Mouse (Mus musculus): ENCODE results near the gene Smim12. TPM values are rescaled to one million over a fixed set of nuclear protein-coding genes. Genes with fewer than 3 reads are reported as not detected.

Smim12 gene
- polyA plus RNA-seq, 3 experiments from 2014 or later: 36.7 to 50.5 (median 49.6) TPM

DNA sequence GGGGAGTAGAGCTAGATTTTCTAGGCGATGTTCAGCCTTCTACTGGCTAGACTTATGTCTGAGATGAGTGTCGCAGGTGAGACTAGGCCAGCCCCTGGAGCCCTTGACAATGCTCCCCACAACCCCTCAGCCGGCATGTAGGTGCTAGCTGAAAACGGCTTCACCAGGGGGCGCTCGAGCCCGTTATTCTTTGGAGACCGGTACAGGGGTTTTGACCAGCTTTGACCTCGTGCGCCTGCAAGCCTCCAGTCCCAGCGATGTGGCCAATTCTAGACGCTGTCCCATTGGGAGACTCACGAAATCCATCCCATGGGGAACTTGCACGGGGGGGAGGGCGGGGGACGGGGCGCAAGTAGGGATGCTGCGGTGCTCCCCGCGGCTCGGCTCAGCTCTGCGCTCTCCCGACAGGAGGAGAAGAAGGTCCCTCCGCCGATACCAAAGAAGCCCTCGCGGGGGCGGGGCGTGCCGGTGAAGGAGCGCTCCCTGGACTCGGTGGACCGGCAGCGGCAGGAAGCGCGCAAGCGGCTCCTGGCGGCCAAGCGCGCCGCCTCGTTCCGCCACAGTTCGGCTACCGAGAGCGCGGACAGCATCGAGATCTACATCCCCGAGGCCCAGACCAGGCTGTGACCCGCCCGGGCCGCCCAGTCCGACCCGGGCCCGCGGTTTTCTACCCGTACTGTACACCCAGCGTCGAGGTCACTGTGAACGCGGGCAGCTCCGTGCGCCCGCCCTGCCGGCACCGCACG, 7.7 kb upstream of the Smim12 start:
- peak; percentile 83 for ATAC-seq

DNA sequence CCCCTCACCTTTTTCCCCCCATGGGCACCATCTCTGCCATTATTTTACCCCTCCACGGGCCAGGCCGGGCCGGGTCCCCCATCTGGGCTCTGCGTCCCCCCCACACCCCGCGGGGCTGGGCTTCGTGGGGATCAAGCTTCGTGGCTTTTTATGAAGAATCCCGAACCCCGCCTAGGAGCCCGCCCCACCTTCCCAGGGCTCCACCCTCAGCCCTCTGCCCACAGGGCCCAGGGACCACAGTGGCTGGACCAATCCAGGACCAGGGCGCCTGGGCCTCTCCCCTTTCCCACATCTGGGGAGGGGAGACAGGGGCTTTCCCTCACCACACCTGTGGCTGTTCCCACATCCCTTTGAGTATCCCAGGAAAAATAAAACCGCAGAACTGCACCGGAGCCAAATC, 7.0 kb upstream of the Smim12 start:
- no peak for ATAC-seq

DNA sequence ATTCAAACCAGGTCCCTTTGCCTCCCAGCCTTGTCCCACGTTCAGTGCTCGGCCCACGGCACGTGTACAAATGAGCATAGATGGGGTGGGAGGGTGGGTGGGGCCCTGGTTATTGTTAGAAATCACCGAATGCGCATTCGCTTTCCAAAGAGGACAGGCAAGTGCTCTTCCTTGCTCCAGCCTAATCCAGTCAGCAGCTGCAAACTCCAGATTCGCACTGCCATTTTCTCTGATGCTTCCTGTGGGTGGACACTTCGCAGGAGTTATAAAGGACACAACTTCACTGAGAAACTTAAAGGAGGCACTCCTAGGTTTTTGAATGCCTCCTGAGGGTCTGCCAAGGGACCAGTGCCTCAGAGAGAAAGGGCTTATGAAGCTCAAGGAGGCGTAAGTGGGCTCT, 6.3 kb upstream of the Smim12 start:
- ATAC-seq: no peak

DNA sequence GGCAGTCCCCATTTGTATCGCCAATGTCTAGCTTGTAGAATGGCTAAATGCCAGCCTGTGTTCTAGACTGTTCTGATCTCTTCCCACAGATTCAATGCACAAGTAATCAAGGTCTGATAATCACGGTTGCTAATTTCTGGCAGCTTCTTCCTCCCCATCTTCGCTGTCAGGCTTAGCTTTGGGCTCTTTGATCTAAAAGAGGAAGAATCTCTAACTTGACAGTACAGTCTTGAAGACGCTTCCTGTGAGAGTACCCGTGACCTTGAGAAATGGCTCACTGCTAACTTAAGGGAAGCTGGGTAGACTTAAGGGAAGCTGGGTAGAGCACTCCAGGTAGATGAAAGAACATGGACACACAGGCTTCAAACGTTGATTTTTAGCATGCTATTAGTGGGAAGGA, 888 bp upstream of the Smim12 start:
- peak; percentile 22 for ATAC-seq

DNA sequence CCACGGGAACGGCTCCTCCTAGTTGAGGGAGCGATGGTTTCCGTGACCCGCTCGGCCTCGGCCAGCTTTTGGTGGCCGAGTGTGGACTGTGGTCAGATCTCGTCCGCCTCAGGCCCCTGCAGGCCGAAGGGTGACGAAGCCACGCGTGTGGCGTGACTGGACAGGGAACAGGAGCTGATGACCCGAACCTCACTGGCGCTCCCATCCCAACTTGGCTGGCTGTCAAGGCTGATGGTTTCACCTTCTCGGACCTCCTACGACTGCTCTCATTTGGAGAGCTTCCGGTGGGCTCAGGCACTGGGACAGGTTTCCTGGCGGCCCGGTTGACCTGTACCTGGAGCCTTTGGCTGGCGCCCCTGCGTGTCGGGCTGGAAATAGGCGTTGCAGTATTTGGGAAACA, 369 bp downstream of the Smim12 start:
- peak; percentile 20 for ATAC-seq

DNA sequence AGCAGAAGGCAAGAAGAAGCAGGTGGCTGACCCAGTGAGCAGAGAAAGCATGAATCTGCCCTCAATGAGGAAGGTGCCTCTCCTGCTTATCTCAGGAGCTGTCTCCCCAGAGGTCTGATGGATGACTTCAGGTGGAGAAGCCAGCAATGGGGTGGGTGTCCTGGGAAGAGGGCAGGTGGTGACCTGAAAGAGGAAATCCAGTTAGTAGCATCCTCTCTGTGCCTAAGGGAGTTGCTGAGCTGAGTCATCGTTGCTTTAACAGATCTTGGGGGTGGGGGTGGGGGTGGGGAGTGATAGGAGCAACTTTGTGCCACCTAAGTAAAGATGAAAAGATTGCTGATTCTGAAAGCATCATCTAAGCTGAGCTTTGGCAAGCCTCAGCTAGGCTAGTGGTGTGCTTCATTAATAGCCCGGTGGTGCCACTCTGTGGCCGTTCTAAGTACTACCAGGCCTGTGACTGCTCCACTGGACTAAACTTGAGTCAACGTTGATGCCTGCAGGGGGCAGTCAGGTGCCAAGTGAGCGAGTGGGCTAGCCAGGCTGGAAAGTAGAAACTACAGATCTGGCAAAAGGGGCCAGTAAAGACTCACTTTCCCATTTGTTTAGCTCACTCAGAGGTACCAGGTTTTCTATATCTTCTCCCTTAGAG, 6.2 kb downstream of the Smim12 start:
- peak; percentile 100 for ATAC-seq

DNA sequence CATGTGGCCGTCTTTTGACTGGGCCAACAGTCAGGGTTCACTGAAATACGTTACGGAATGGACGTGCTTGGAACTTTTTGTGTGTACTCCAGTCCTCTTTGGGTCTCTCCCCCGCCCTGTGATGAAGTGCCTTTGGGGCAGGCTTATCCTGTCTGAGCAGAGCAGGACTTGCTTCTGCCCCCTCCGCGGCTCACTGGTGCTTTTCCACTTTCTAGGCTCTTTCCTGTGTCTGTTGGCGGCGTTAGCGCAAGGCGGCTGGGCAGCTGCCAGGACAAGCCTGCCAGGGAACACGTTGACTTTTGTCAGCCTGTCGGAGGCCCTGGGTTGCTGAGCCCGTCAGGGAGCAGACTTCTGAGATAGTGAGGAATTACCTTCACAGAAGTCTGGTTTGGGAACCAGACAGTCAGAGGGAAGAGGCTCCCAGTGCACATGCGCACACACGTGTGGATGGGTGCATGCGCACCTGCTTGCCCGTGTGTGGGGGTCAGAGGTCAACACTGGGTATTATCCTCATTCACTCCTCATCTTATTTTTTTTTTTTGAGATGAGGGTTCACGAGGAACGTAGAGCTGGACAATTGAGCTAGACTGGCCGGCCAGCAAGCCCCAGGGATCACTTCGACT, 8.5 kb downstream of the Smim12 start:
- ATAC-seq: no peak

DNA sequence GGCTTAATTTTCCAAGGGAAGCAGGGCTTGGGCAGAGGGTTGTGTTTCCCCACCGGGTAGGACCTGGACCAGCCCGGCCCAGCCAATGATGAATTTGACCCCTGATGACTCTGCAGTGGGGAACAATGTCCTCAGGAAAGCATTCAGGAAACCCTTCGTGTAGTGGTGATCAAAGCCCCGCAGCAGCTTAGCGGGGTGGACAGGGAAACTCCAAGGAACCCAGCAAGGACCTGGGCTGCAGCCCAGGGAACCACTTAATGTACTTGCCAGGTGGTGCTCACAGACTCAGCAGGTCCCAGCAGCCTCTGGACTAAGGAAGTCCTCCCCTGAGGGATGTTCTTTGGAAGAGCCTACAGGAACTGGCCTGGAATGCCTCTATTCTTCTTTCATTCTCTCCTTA, 13.2 kb downstream of the Smim12 start:
- ATAC-seq: no peak

DNA sequence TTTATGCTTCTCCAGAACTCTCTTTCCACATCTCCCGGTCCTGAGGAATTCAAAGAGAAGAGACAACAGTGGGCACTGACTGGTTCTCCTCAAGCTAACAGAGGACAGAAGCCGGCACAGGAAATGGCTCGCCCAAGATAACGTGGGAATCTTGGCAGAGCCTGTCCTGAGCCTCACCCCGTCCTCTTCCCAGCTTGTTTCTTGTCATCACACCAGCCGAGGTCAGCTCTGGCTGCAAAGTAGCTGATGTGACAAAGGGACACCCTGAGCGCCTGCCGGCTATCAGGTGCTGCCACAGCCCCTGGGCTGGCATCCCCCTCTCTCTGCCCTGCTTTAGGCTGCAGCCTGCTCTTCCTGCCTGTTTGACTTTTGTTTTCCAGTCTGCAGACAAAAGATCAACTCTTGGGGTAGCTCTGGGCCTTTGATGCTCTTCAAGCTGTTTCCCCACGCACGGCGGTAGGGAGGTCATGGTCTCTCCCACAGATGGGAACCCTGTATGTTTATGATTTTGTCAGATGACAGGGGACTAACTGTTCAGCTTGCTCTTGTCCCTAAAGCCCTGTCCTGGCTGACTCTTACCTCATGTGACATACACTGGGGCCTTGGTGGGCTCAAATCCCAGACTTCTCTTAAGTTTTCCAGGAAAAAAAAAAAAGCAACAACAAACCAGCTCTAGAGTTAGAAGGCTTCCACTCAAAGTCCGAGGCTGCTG, 14.8 kb downstream of the Smim12 start:
- no peak for ATAC-seq

DNA sequence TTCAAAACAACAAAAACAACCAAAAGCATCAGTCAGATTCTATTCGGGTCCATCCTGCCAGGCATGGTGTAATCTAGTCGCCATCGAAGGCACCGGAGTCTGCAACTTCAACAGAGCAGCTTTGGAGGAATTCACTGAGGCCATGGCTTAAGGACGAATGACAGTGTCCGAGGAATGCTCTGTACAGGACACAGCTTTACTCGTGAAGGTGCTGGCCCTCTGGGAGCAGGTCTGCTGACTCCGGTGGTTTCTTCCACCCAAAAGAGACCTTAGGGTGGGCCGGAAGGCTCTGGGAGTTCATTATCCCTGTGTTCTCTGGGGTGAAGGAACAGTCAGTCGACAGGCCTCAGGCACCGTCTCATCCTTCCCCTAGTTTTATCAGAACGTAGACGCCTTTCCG, 18.0 kb downstream of the Smim12 start:
- no peak for ATAC-seq

DNA sequence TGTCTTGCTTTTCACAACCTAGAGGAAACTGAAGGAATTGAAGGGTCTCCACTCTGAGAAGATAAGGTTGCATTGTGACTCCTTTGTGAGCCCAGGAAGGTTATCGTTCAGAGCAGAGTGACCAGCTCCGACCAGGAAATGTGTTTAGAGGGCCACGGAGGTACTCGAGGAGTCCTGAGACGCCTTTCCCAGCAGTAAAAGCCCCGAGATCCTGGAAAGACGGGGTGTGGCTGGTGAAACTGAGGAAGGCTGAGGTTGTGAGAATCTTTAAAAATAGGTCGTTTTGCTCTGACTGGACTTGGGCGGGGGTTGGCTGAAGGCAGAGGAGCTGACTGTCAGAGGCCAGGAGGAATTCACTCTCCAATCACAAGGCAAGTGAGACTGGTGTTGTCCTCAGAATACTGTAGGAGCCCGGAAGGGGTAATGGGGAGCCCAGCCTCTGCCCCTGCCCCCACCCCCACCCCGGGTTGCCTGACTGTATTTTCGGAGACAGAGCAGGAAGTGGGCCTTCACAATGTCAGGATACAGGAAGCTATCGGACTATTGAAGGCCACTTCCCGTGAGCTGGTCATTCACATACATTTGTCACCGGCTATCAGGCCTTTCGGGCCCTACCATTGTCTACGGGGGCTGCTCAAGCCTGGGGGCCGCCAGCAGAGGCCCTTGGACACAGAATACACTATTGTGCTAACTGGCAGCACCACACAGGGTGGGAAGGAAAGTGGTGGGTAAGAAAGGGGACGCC, 20.0 kb downstream of the Smim12 start:
- ATAC-seq: no peak

DNA sequence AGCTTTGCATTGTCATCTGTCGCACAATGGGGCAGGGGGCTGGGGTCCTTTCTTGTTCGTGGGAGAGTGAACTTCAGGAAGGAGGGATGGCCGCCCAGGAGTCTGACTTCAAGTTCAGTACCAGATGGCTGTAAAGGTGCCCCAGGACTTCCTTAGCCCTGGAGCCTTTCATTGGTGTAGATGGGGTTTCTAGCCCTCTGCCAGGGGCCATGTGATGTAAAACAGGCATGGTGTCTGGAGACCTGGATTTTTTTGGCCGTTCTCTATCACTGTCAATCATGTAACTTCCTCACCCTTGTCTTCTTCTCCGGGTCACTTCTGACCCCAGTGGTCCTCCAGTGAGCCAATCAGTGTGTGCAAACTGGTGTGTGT, 20.6 kb downstream of the Smim12 start:
- ATAC-seq: no peak

DNA sequence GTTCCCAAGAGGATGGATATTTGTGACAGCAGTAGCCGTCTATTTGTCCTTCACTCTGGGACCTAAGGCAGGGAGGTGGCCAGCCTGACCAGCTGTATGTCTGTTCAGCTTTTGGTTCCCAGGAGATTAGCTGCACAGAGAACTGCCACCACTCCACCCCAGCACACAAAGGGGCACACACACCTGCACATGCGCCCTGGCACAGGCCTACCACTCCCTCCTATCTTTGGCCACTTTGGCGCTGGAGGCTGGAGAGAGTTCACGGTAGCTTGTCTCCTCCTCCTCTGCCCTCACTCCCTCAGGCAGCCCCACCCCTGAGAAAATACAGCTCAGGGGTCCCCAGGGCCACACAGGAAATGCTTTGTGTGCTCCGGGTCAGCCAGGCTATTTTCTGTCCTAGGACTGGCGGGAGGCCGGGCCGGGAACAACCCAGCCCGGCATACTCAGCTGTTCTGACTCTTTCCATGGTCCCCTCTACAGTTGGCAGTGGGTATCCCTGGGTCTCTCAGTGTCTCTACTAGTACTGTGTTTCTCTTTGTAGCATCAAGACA, 34.9 kb downstream of the Smim12 start:
- ATAC-seq: no peak

DNA sequence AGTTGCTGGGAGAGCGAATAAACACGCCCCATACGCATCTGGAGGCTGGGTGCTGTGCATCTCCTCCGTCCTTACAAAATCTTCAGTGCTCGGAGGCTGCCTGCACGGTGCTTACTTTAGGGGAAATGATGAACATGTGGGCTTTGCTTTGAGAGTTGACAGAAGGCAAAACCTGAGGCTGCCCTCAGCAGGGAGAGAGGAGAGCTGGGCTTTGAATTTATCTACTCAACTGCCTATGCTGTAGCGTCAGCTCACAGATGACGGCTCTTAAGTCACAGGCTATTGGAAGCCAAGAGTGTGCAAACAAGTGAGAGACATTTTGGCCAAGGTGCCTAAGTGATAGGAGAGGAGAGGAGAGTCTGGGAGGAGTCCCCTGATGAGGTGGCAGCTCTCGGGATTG, 35.7 kb downstream of the Smim12 start:
- ATAC-seq: no peak

DNA sequence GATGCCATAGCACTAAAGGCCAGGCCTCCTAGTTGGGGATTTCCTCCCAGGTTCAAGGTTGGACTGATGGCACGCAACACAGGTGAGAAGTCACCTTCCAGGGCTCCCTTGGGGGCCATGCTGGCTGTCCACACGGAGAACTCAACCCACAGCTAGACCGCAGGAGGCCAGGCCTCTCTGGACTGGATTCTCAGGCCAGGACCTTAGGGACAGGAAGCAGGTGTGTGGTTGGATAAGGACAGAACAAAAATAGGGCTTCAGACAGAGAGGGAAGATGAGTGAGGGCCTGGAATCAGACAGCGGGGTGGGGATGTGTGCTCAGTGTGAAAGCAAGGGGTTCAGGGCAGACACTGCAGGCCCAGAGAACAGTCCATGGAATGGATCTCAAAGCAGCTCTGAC, 43.3 kb downstream of the Smim12 start:
- no peak for ATAC-seq

DNA sequence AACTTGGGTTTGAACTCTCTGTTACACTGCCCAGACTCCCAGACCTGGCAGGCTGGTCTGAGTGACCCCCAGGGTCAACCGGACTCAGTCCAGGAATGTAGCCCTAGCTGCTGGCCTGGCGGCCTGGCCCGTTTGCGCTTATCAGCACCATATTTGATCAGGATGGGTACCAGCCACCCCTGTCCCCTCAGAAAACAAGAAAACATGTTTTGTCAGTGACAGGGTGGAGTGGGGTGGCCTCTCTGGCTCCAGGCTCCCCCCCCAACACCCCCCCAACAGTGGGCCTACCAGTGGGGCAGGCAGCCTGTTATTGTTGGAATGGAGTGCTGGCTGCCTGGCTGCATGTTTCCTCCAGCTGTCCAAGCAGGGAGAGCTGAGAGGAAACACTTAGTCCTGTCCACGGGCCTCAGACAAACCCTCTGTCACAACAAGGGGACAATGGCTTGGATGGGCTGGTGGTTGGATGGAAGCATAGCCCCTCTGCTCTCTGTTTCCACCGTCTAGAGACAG, 45.5 kb downstream of the Smim12 start:
- ATAC-seq: no peak

DNA sequence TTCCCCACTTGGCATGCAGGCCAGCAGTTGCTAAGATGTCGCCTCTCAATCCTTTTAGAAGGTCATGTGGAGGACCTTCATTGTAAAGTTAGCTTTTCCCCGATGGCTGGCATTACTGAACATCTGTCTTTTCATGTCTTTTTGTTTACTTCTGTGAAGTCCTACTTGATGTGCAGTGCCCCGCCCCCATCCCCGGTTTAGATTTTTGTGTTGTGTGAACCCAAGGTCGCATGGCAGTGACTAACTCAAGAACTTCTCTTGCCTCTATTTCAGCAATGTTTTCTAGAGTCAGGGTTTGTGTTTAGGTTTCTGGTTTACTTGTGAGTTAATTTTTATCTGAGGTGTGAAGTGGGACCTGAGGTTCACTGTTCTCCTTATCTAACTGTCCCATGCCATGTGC, 49.0 kb downstream of the Smim12 start:
- no peak for ATAC-seq

Other genes with a start within 250 kb of the Smim12 start
- gene Sfpq, start 222.5 kb upstream of the Smim12 start, polyA plus RNA-seq (2017; shearing (Covaris generic)): 10 to 100 TPM; 36.0 to 64.5 (median 57.7) TPM
- 10 to 100 TPM; 19.6 to 26.7 (median 22.5) TPM for gene Zmym1, start 182.6 kb upstream of the Smim12 start, polyA plus RNA-seq (2017; shearing (Covaris generic))
- 10 to 100 TPM; 11.2 to 30.7 (median 15.2) TPM for gene Zmym6, start 166.4 kb upstream of the Smim12 start, polyA plus RNA-seq (2017; shearing (Covaris generic))
- 10 to 100 TPM; 12.0 to 23.9 (median 19.0) TPM for gene Tmem35b, start 120.1 kb upstream of the Smim12 start, polyA plus RNA-seq (2017; shearing (Covaris generic))
- gene Dlgap3, start 74.6 kb upstream of the Smim12 start, polyA plus RNA-seq (2017; shearing (Covaris generic)): not detected
- under 1 TPM in 1 of 3 experiments, not detected in 2; 0.27 TPM for gene Gja4, start 70.3 kb downstream of the Smim12 start, polyA plus RNA-seq (2017; shearing (Covaris generic))
- under 1 TPM in 1 of 3 experiments, not detected in 2; 0.20 TPM for gene Gjb3, start 87.1 kb downstream of the Smim12 start, polyA plus RNA-seq (2017; shearing (Covaris generic))
- gene Gjb4, start 110.3 kb downstream of the Smim12 start, polyA plus RNA-seq (2017; shearing (Covaris generic)): not detected
- not detected for gene Gjb5, start 114.4 kb downstream of the Smim12 start, polyA plus RNA-seq (2017; shearing (Covaris generic))

Measured in inflammation-experienced regulatory T-cells, adult 6 months (primary cell).